Mouse (Mus musculus): Measurements from ENCODE around the gene Zbtb16. TPM values are rescaled to one million over a fixed set of nuclear protein-coding genes. Genes with fewer than 3 reads are reported as not detected.

Gene Zbtb16
- polyA plus RNA-seq, 1 experiment from 2014 or later = 2.5 TPM

DNA sequence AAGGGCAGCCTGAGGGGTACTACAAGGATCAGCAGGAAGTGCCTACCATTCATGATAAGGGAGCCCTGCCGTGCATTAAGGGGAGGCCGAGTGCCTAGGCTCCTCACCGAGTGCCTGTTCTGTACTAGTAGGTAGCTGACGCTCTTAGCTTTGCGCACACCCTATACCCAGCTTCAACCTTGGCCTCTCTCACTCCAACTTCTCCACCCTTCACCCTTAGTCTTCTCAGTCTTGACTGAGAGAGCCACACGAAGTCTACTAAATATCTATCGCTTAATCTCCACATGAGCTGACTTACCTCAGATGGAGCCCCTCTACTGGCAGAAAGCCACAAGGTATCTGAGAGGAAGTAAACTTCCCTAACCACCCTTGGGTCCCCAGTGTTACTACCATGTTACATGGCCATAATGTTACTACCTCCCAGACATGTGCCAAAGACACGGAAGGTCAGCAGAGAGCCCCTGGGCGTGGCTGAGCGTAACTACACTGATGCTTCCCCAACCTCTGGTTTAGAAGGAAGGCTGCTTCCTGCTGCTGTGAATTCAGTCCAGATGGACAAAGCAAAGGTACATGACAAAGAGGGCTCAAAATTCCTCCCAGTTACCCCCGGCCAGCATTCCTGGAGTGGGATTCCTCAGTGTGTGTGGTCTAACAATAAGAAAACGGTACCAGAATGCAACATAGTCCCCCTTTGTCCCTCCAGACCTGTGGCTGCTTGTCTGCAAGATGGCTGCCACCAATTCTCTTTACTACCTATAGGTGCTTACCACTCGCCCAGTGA, 122.8 kb downstream of the Zbtb16 start:
- Histone ChIP-seq H3K27me3 (ENCODE audit: insufficient read depth, low read length) (no peaks in the 10 kb centered on the region), H3K4me2 (ENCODE audit: low read depth, low read length) (no peak overlapping the region), H3K9ac (replicated peaks) (no peak overlapping the region), H3K9me3 (ENCODE audit: low read length) (no peaks in the 10 kb centered on the region), H3K36me3 (replicated peaks; ENCODE audit: insufficient read depth, low read length) (peaks cover 22% of the 10 kb centered on the region), H3K4me1 (ENCODE audit: insufficient read depth) (peaks cover 2% of the 10 kb centered on the region; the same call in 1 of the 2 replicates), H3K4me3 (ENCODE audit: low read depth, low read length) (no peak overlapping the region), H3K27ac (ENCODE audit: low read depth) (no peak overlapping the region)
- DNase-seq = no peak
- WGBS (ENCODE audit: insufficient replicate concordance) = 60% methylated on average over 13 of the region's 13 CpGs
- no peak for ATAC-seq
- no peak for TF ChIP-seq EP300 (IDR thresholded peaks at IDR 0.05; ENCODE audit: low read depth)
- TF ChIP-seq CTCF (IDR thresholded peaks at IDR 0.05; ENCODE audit: low read depth) = no peak

DNA sequence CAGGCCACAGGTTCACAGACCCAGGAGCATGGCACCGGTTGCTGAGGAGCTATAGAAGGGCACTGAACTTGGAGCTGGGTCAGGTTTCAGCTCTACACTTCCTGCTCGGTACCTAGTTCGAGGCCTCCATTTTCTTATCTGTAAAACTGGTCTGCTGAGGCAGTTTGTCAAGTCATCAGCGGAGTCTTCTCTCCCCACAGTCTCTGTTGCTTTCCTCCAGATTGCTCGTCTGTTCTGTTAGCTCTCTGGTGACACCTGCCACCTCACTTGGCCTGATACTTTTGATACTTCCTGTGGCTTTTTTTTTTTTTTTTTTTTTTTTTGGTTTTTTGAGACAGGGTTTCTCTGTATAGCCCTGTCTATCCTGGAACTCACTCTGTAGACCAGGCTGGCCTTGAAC, 124.2 kb downstream of the Zbtb16 start:
- ATAC-seq = peak; percentile 47
- no peak overlapping the region for H3K27ac ChIP-seq (ENCODE audit: low read depth)
- no peak for DNase-seq
- H3K36me3 ChIP-seq (replicated peaks; ENCODE audit: insufficient read depth, low read length) = peaks cover 13% of the 10 kb centered on the region
- no peaks in the 10 kb centered on the region for H3K27me3 ChIP-seq (ENCODE audit: insufficient read depth, low read length)
- H3K4me2 ChIP-seq (ENCODE audit: low read depth, low read length) = no peak overlapping the region
- H3K9me3 ChIP-seq (ENCODE audit: low read length) = no peaks in the 10 kb centered on the region
- peaks cover 2% of the 10 kb centered on the region; the same call in 1 of the 2 replicates for H3K4me1 ChIP-seq (ENCODE audit: insufficient read depth)
- H3K9ac ChIP-seq (replicated peaks) = no peak overlapping the region
- 39% methylated on average over 5 of the region's 5 CpGs for WGBS (ENCODE audit: insufficient replicate concordance)
- H3K4me3 ChIP-seq (ENCODE audit: low read depth, low read length) = no peak overlapping the region
- TF ChIP-seq EP300 (IDR thresholded peaks at IDR 0.05; ENCODE audit: low read depth) (peak; percentile 71), CTCF (IDR thresholded peaks at IDR 0.05; ENCODE audit: low read depth) (no peak)

DNA sequence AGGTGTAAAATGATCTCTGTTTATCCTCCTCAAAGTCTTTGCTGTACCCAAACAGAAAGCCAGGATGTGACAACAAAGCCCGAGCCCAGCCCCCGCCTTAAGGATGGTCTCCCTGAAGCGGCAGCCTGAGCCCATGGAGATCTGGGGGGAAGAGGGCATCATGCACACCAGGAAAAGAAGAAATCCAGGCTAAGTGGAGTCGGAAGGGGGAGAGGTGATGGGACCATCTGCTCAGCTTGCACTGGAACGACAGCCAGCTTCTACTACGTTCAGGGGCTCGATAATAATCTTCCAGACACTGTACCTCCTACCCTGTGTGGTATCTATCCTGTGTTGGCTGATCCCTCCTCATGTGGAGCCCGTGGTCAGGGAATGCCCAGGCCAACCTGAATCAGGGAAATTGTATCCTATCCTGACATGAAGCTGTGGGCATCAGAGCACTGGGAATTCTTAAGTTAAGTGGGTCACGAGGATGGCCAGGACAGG, 124.7 kb downstream of the Zbtb16 start:
- no peak for TF ChIP-seq CTCF (IDR thresholded peaks at IDR 0.05; ENCODE audit: low read depth)
- TF ChIP-seq EP300 (IDR thresholded peaks at IDR 0.05; ENCODE audit: low read depth) = no peak
- no peak for DNase-seq
- WGBS (ENCODE audit: insufficient replicate concordance) = 59% methylated on average over 9 of the region's 9 CpGs
- Histone ChIP-seq H3K9me3 (ENCODE audit: low read length) (no peaks in the 10 kb centered on the region), H3K4me2 (ENCODE audit: low read depth, low read length) (no peak overlapping the region), H3K27me3 (ENCODE audit: insufficient read depth, low read length) (no peaks in the 10 kb centered on the region), H3K27ac (ENCODE audit: low read depth) (no peak overlapping the region), H3K9ac (replicated peaks) (no peak overlapping the region), H3K36me3 (replicated peaks; ENCODE audit: insufficient read depth, low read length) (peaks cover 9% of the 10 kb centered on the region), H3K4me3 (ENCODE audit: low read depth, low read length) (no peak overlapping the region), H3K4me1 (ENCODE audit: insufficient read depth) (peaks cover 2% of the 10 kb centered on the region; the same call in 1 of the 2 replicates)
- ATAC-seq = no peak

DNA sequence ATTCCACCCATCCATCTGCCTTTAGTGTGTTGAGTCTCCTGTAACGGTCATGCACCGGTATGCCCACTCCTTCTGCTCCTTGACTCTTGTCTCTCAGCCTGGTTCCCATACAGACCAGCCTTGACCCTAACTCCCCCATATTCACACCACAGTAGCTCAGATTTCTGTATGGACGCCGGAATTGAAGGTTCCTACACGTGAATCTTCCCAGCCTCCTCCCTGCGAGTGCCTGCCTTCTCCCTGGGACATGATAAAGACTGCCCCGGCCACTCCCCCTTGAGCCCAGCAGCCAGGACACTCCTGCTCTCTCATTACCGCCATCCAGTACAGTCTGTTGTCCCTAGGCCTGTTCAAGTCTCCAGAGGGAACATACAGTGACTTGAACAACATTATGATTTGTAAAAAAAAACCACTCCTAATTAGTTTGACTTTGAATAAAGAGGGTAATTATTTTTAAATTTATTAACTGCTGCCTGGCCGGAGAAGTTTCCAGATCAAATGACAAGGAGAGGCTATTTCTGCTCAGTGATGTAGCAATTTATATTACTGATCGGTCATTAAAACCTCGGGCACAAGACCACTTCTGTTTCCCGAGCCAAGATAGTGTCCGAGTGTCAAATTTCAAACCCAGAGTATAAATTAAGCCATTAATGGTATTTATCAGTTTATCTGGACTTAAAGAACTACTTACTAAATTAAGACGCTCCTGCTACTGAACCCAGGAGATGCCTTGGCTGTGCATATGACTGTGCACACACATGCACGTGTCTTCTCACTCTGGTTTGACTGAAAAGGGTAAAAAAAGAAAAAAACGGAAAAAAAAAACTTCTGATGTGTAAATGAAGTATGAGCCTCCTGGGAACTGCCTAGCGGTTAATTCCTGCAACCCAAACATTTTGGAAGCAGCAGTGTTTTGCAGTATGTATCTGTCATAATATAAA, 125.4 kb downstream of the Zbtb16 start:
- Histone ChIP-seq H3K4me3 (ENCODE audit: low read depth, low read length) (no peak overlapping the region), H3K36me3 (replicated peaks; ENCODE audit: insufficient read depth, low read length) (peaks cover 8% of the 10 kb centered on the region), H3K4me1 (ENCODE audit: insufficient read depth) (peaks cover 2% of the 10 kb centered on the region; the same call in 1 of the 2 replicates), H3K9ac (replicated peaks) (no peak overlapping the region), H3K9me3 (ENCODE audit: low read length) (no peaks in the 10 kb centered on the region), H3K4me2 (ENCODE audit: low read depth, low read length) (no peak overlapping the region), H3K27ac (ENCODE audit: low read depth) (no peak overlapping the region), H3K27me3 (ENCODE audit: insufficient read depth, low read length) (no peaks in the 10 kb centered on the region)
- no peak for TF ChIP-seq CTCF (IDR thresholded peaks at IDR 0.05; ENCODE audit: low read depth)
- TF ChIP-seq EP300 (IDR thresholded peaks at IDR 0.05; ENCODE audit: low read depth) = no peak
- DNase-seq (no peak), ATAC-seq (no peak)
- WGBS (ENCODE audit: insufficient replicate concordance) = 51% methylated on average over 17 of the region's 17 CpGs

DNA sequence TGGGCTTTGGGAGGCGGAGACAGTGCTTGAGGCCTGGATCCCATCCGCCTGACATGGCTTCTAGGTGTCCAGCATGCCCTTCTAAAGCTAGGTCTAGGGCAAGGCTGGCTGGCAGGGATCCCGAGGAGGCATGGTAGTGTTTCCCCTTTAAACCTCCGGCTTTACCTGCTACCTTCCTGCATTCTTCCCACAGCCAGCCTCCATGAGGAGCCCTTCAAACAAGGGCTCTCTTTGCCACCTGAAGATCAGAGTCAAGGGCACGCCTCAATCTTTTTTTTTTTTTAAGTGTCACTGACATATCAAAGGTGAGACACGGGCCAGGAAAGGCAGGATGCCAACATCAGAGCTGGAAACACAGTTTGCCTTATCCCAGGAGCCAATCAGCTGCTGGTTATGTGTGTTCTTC, 128.2 kb downstream of the Zbtb16 start:
- H3K27ac ChIP-seq (ENCODE audit: low read depth) = no peak overlapping the region
- H3K9me3 ChIP-seq (ENCODE audit: low read length) = no peaks in the 10 kb centered on the region
- H3K4me3 ChIP-seq (ENCODE audit: low read depth, low read length) = no peak overlapping the region
- H3K36me3 ChIP-seq (replicated peaks; ENCODE audit: insufficient read depth, low read length) = peaks cover 5% of the 10 kb centered on the region; the same call in 1 of the 2 replicates
- H3K9ac ChIP-seq (replicated peaks) = no peak overlapping the region
- DNase-seq (no peak), ATAC-seq (no peak)
- 63% methylated on average over 6 of the region's 6 CpGs for WGBS (ENCODE audit: insufficient replicate concordance)
- H3K4me1 ChIP-seq (ENCODE audit: insufficient read depth) = peaks cover 2% of the 10 kb centered on the region; the same call in 1 of the 2 replicates
- TF ChIP-seq EP300 (IDR thresholded peaks at IDR 0.05; ENCODE audit: low read depth) (no peak), CTCF (IDR thresholded peaks at IDR 0.05; ENCODE audit: low read depth) (no peak)
- H3K27me3 ChIP-seq (ENCODE audit: insufficient read depth, low read length) = no peaks in the 10 kb centered on the region
- no peak overlapping the region for H3K4me2 ChIP-seq (ENCODE audit: low read depth, low read length)
